Mouse (Mus musculus): ENCODE data around the gene Ptrh2. TPM values are rescaled to one million over a fixed set of nuclear protein-coding genes. Genes with fewer than 3 reads are reported as not detected.

The Ptrh2 gene
- total and polyA plus RNA-seq, 3 experiments = 3.7 to 6.4 (median 5.9) TPM

- TF ChIP-seq POLR2A (IDR thresholded peaks at IDR 0.05; ENCODE audit: insufficient read depth, low read depth, low read length) = no peak
- TF ChIP-seq CTCF (IDR thresholded peaks at IDR 0.05) = no peak
- no peak for TF ChIP-seq EP300 (IDR thresholded peaks at IDR 0.05; ENCODE audit: insufficient read depth, low read depth, low read length)
- H3K27ac ChIP-seq = no peak overlapping the region
- H3K9ac ChIP-seq (ENCODE audit: low read depth, low read length) = no peak overlapping the region
- no peak overlapping the region for H3K4me3 ChIP-seq
- 70% methylated on average over 8 of the region's 8 CpGs for WGBS
- intact Hi-C loops (cut with DNase I) = no loop called here
- H3K4me1 ChIP-seq (ENCODE audit: control insufficient read depth, insufficient read depth, low read length) = peaks cover 3% of the 10 kb centered on the region; the same call in 1 of the 2 replicates
- no peaks in the 10 kb centered on the region for H3K79me2 ChIP-seq (replicated peaks; ENCODE audit: control insufficient read depth, insufficient read depth, low read length)
- H3K27me3 ChIP-seq (ENCODE audit: control insufficient read depth, insufficient read depth, low read length) = no peaks in the 10 kb centered on the region
- no peak for DNase-seq
- H3K36me3 ChIP-seq (ENCODE audit: control insufficient read depth, insufficient read depth, low read length) = no peaks in the 10 kb centered on the region; the same call in 1 of the 2 replicates
Measured at GRCm38 (mm10) chr11:86662986-86663895, 20.5 kb upstream of the Ptrh2 start.

GRCm38 (mm10) chr11:86663977-86664376, 19.8 kb upstream of the Ptrh2 start:
- H3K9ac ChIP-seq (ENCODE audit: low read depth, low read length) = no peak overlapping the region
- intact Hi-C loops (cut with DNase I) = no loop called here
- no peaks in the 10 kb centered on the region for H3K27me3 ChIP-seq (ENCODE audit: control insufficient read depth, insufficient read depth, low read length)
- no peaks in the 10 kb centered on the region; the same call in 1 of the 2 replicates for H3K36me3 ChIP-seq (ENCODE audit: control insufficient read depth, insufficient read depth, low read length)
- H3K4me1 ChIP-seq (ENCODE audit: control insufficient read depth, insufficient read depth, low read length) = peaks cover 3% of the 10 kb centered on the region; the same call in 1 of the 2 replicates
- DNase-seq = no peak
- TF ChIP-seq CTCF (IDR thresholded peaks at IDR 0.05) = no peak
- TF ChIP-seq POLR2A (IDR thresholded peaks at IDR 0.05; ENCODE audit: insufficient read depth, low read depth, low read length) = no peak
- no peak for TF ChIP-seq EP300 (IDR thresholded peaks at IDR 0.05; ENCODE audit: insufficient read depth, low read depth, low read length)
- no peak overlapping the region for H3K27ac ChIP-seq
- no peaks in the 10 kb centered on the region for H3K79me2 ChIP-seq (replicated peaks; ENCODE audit: control insufficient read depth, insufficient read depth, low read length)
- no peak overlapping the region for H3K4me3 ChIP-seq

GRCm38 (mm10) chr11:86664406-86664805, 19.4 kb upstream of the Ptrh2 start:
- peaks cover 3% of the 10 kb centered on the region; the same call in 1 of the 2 replicates for H3K4me1 ChIP-seq (ENCODE audit: control insufficient read depth, insufficient read depth, low read length)
- no peaks in the 10 kb centered on the region for H3K27me3 ChIP-seq (ENCODE audit: control insufficient read depth, insufficient read depth, low read length)
- intact Hi-C loops (cut with DNase I) = no loop called here
- no peaks in the 10 kb centered on the region for H3K79me2 ChIP-seq (replicated peaks; ENCODE audit: control insufficient read depth, insufficient read depth, low read length)
- no peak overlapping the region for H3K27ac ChIP-seq
- no peak overlapping the region for H3K4me3 ChIP-seq
- 89% methylated on average over 3 of the region's 3 CpGs for WGBS
- H3K9ac ChIP-seq (ENCODE audit: low read depth, low read length) = no peak overlapping the region
- H3K36me3 ChIP-seq (ENCODE audit: control insufficient read depth, insufficient read depth, low read length) = no peaks in the 10 kb centered on the region; the same call in 1 of the 2 replicates
- TF ChIP-seq POLR2A (IDR thresholded peaks at IDR 0.05; ENCODE audit: insufficient read depth, low read depth, low read length) = no peak
- TF ChIP-seq CTCF (IDR thresholded peaks at IDR 0.05) = no peak
- TF ChIP-seq EP300 (IDR thresholded peaks at IDR 0.05; ENCODE audit: insufficient read depth, low read depth, low read length) = no peak
- no peak for DNase-seq

- TF ChIP-seq CTCF (IDR thresholded peaks at IDR 0.05) (no peak), POLR2A (IDR thresholded peaks at IDR 0.05; ENCODE audit: insufficient read depth, low read depth, low read length) (no peak)
- H3K27ac ChIP-seq = no peak overlapping the region
- no peaks in the 10 kb centered on the region for H3K27me3 ChIP-seq (ENCODE audit: control insufficient read depth, insufficient read depth, low read length)
- H3K4me3 ChIP-seq = no peak overlapping the region
- no peaks in the 10 kb centered on the region for H3K79me2 ChIP-seq (replicated peaks; ENCODE audit: control insufficient read depth, insufficient read depth, low read length)
- H3K9ac ChIP-seq (ENCODE audit: low read depth, low read length) = no peak overlapping the region
- peaks cover 6% of the 10 kb centered on the region for H3K4me1 ChIP-seq (ENCODE audit: control insufficient read depth, insufficient read depth, low read length)
- WGBS = 93% methylated on average over 2 of the region's 2 CpGs
- no peak for DNase-seq
- H3K36me3 ChIP-seq (ENCODE audit: control insufficient read depth, insufficient read depth, low read length) = peaks cover 7% of the 10 kb centered on the region
- intact Hi-C loops (cut with DNase I) = no loop called here
Measured at GRCm38 (mm10) chr11:86667553-86667952, 16.2 kb upstream of the Ptrh2 start.

GRCm38 (mm10) chr11:86668169-86668568, 15.6 kb upstream of the Ptrh2 start:
- TF ChIP-seq CTCF (IDR thresholded peaks at IDR 0.05) (no peak), POLR2A (IDR thresholded peaks at IDR 0.05; ENCODE audit: insufficient read depth, low read depth, low read length) (no peak), EP300 (IDR thresholded peaks at IDR 0.05; ENCODE audit: insufficient read depth, low read depth, low read length) (no peak)
- Histone ChIP-seq H3K4me1 (ENCODE audit: control insufficient read depth, insufficient read depth, low read length) (peaks cover 6% of the 10 kb centered on the region), H3K27ac (no peak overlapping the region), H3K9ac (ENCODE audit: low read depth, low read length) (no peak overlapping the region), H3K36me3 (ENCODE audit: control insufficient read depth, insufficient read depth, low read length) (peaks cover 7% of the 10 kb centered on the region), H3K79me2 (replicated peaks; ENCODE audit: control insufficient read depth, insufficient read depth, low read length) (no peaks in the 10 kb centered on the region), H3K4me3 (no peak overlapping the region), H3K27me3 (ENCODE audit: control insufficient read depth, insufficient read depth, low read length) (no peaks in the 10 kb centered on the region)
- WGBS = 88% methylated on average over 3 of the region's 3 CpGs
- DNase-seq = no peak
- intact Hi-C loops (cut with DNase I) = no loop called here

- H3K4me1 ChIP-seq (ENCODE audit: control insufficient read depth, insufficient read depth, low read length) = peaks cover 3% of the 10 kb centered on the region
- TF ChIP-seq CTCF (IDR thresholded peaks at IDR 0.05) (no peak), POLR2A (IDR thresholded peaks at IDR 0.05; ENCODE audit: insufficient read depth, low read depth, low read length) (no peak), EP300 (IDR thresholded peaks at IDR 0.05; ENCODE audit: insufficient read depth, low read depth, low read length) (no peak)
- peak overlapping the region; percentile 38 for H3K27ac ChIP-seq
- 27% methylated on average over 3 of the region's 3 CpGs for WGBS
- no peak overlapping the region for H3K4me3 ChIP-seq
- H3K9ac ChIP-seq (ENCODE audit: low read depth, low read length) = peak overlapping the region; percentile 42; the same call in 1 of the 2 replicates
- H3K27me3 ChIP-seq (ENCODE audit: control insufficient read depth, insufficient read depth, low read length) = no peaks in the 10 kb centered on the region
- peaks cover 7% of the 10 kb centered on the region for H3K36me3 ChIP-seq (ENCODE audit: control insufficient read depth, insufficient read depth, low read length)
- H3K79me2 ChIP-seq (replicated peaks; ENCODE audit: control insufficient read depth, insufficient read depth, low read length) = no peaks in the 10 kb centered on the region; the same call in 1 of the 2 replicates
- no peak for DNase-seq
- intact Hi-C loops (cut with DNase I) = no loop called here
Measured at GRCm38 (mm10) chr11:86671041-86671675, 12.6 kb upstream of the Ptrh2 start.

All from heart, adult 2 months (tissue).